Mouse (Mus musculus) liver, adult 2 months (tissue): ENCODE data around the gene D630045J12Rik. TPM values are rescaled to one million over a fixed set of nuclear protein-coding genes. Genes with fewer than 3 reads are reported as not detected.

Experiments
- DNase-seq: peaks from one replicate; pipeline ENCODE4 v3.0.0-alpha.2; 2011; ENCODE audit warnings: low read depth, low spot score; ENCODE audit errors: extremely low read depth
- H3K27ac ChIP-seq: fragments of 200-500 bp; replicated peaks from 2 replicates; pipeline ENCODE4 v1.5.1; 2012; ENCODE audit warnings: low read depth, mild to moderate bottlenecking, control low read depth, inconsistent platforms, low read length; ENCODE audit not compliant: insufficient read depth
- H3K27me3 ChIP-seq: fragments of 200-500 bp; 2 replicates; pipeline ENCODE4 v1.6.1; 2012; ENCODE audit warnings: mild to moderate bottlenecking, moderate library complexity, low read length, inconsistent platforms; ENCODE audit not compliant: control insufficient read depth, insufficient read depth
- H3K36me3 ChIP-seq: fragments of 200-500 bp; 2 replicates; pipeline ENCODE4 v1.6.1; 2012; ENCODE audit warnings: low read length, inconsistent platforms; ENCODE audit not compliant: control insufficient read depth, insufficient read depth
- H3K4me1 ChIP-seq: fragments of 200-500 bp; 2 replicates; pipeline ENCODE4 v1.6.1; 2011; ENCODE audit warnings: low read length; ENCODE audit not compliant: control insufficient read depth, insufficient read depth
- H3K4me3 ChIP-seq: fragments of 200-500 bp; 2 replicates; pipeline ENCODE4 v1.5.1; 2011; ENCODE audit warnings: low read depth, mild to moderate bottlenecking, control low read depth, low read length, moderate library complexity; ENCODE audit not compliant: insufficient read depth
- H3K79me2 ChIP-seq: fragments of 200-500 bp; 2 replicates; pipeline ENCODE4 v1.6.1; 2012; ENCODE audit warnings: inconsistent platforms, mild to moderate bottlenecking, low read length, moderate library complexity; ENCODE audit not compliant: control insufficient read depth, insufficient read depth
- H3K9ac ChIP-seq: fragments of 200-500 bp; 2 replicates; pipeline ENCODE4 v1.6.1; 2012; ENCODE audit warnings: low read depth, mild to moderate bottlenecking, control low read depth, inconsistent platforms, low read length
- CTCF ChIP-seq: fragments of 200-500 bp; IDR thresholded peaks from 2 replicates; pipeline ENCODE4 v1.5.1; 2011; ENCODE audit warnings: low read depth, low read length, control low read depth
- POLR2A ChIP-seq: fragments of 200-500 bp; IDR thresholded peaks from 2 replicates; pipeline ENCODE4 v1.6.1; 2011; ENCODE audit warnings: low read length, control low read depth; ENCODE audit not compliant: insufficient read depth; ENCODE audit errors: extremely low read depth
- WGBS: fragments of 180-500 bp; shearing (Covaris S2); methylation state at CpG from one replicate; pipeline ENCODE4 v1.1.7; 2018; 5-methylcytosine and 5-hydroxymethylcytosine counted together
- polyA plus RNA-seq: library from polyadenylated mRNA; depleted of rRNA; stranded (reverse); fragments of >200 nt; gene quantifications from 2 replicates; pipeline ENCODE4 v1.2.3, GENCODE M21; 2012
- total RNA-seq: library from RNA; depleted of rRNA; stranded (reverse); fragments of >200 nt; gene quantifications from 2 replicates; pipeline ENCODE4 v1.2.3, GENCODE M21; 2014

The D630045J12Rik gene
- total and polyA plus RNA-seq, 2 experiments: 0.46 to 1.3 TPM

- Histone ChIP-seq H3K9ac (no peak overlapping the region), H3K36me3 (no peaks in the 10 kb centered on the region), H3K27ac (no peak overlapping the region), H3K27me3 (no peaks in the 10 kb centered on the region), H3K4me3 (no peak overlapping the region), H3K79me2 (no peaks in the 10 kb centered on the region), H3K4me1 (no peaks in the 10 kb centered on the region)
- no peak for DNase-seq
- TF ChIP-seq CTCF (no peak), POLR2A (no peak)
- 93% methylated on average over 5 of the region's 5 CpGs for WGBS
Observed at GRCm38 (mm10) chr6:38240618-38241017, 13.2 kb downstream of the D630045J12Rik start.

GRCm38 (mm10) chr6:38238382-38238781 lies 15.4 kb downstream of the D630045J12Rik start:
- no peak for TF ChIP-seq CTCF
- WGBS: 81% methylated on average over 4 of the region's 4 CpGs
- Histone ChIP-seq H3K27me3 (no peaks in the 10 kb centered on the region), H3K9ac (no peak overlapping the region), H3K27ac (no peak overlapping the region), H3K4me3 (no peak overlapping the region), H3K36me3 (no peaks in the 10 kb centered on the region), H3K79me2 (no peaks in the 10 kb centered on the region), H3K4me1 (no peaks in the 10 kb centered on the region)
- DNase-seq: peak; percentile 58

GRCm38 (mm10) chr6:38235991-38236658 lies 17.7 kb downstream of the D630045J12Rik start:
- no peaks in the 10 kb centered on the region for H3K4me1 ChIP-seq
- 57% methylated on average over 7 of the region's 7 CpGs for WGBS
- no peak for TF ChIP-seq CTCF
- TF ChIP-seq POLR2A: no peak

GRCm38 (mm10) chr6:38233803-38234202 lies 20.0 kb downstream of the D630045J12Rik start:
- no peak for DNase-seq
- 83% methylated on average over 3 of the region's 3 CpGs for WGBS
- Histone ChIP-seq H3K27ac (no peak overlapping the region), H3K9ac (no peak overlapping the region), H3K36me3 (no peaks in the 10 kb centered on the region), H3K27me3 (no peaks in the 10 kb centered on the region), H3K4me1 (no peaks in the 10 kb centered on the region), H3K79me2 (no peaks in the 10 kb centered on the region), H3K4me3 (no peak overlapping the region)
- TF ChIP-seq CTCF: no peak
- no peak for TF ChIP-seq POLR2A

More at GRCm38 (mm10) chr6:38235991-38236658, 17.7 kb downstream of the D630045J12Rik start:
- Histone ChIP-seq H3K79me2 (no peaks in the 10 kb centered on the region), H3K4me3 (no peak overlapping the region), H3K9ac (no peak overlapping the region), H3K36me3 (no peaks in the 10 kb centered on the region), H3K27ac (no peak overlapping the region), H3K27me3 (no peaks in the 10 kb centered on the region)
- peak; percentile 52 for DNase-seq

- Histone ChIP-seq H3K9ac (no peak overlapping the region), H3K27me3 (no peaks in the 10 kb centered on the region), H3K4me1 (no peaks in the 10 kb centered on the region), H3K4me3 (no peak overlapping the region), H3K27ac (no peak overlapping the region), H3K36me3 (no peaks in the 10 kb centered on the region), H3K79me2 (no peaks in the 10 kb centered on the region)
- 97% methylated on average over 3 of the region's 3 CpGs for WGBS
- no peak for DNase-seq
- TF ChIP-seq CTCF (no peak), POLR2A (no peak)
Observed at GRCm38 (mm10) chr6:38232917-38233316, 20.9 kb downstream of the D630045J12Rik start.

- no peaks in the 10 kb centered on the region for H3K79me2 ChIP-seq
- no peaks in the 10 kb centered on the region for H3K4me1 ChIP-seq
- no peaks in the 10 kb centered on the region for H3K36me3 ChIP-seq
- no peak overlapping the region for H3K4me3 ChIP-seq
- H3K27ac ChIP-seq: no peak overlapping the region
- 68% methylated on average over 4 of the region's 4 CpGs for WGBS
- no peaks in the 10 kb centered on the region for H3K27me3 ChIP-seq
- TF ChIP-seq POLR2A (no peak), CTCF (no peak)
- no peak overlapping the region for H3K9ac ChIP-seq
- no peak for DNase-seq
Observed at GRCm38 (mm10) chr6:38231994-38232393, 21.8 kb downstream of the D630045J12Rik start.
